Comparison of ENCODE assay signal across 21 mouse cellular contexts in genomic region chr14:122747860-122748842, GRCm38 (mm10).
DNase-seq lines count a peak whose midpoint lies in the region; ATAC-seq and TF ChIP-seq lines count a peak whose summit lies in the region.
"Had no signal": no experiment of that assay in that cellular context is flagged by ENCODE, and none has a peak within 500 bp of the region (broad histone marks: within the 10 kb centered on the region; RNA-seq: fewer than 3 reads in every experiment).

No protein-coding gene starts in this region.

- H3K36me3 ChIP-seq in forebrain, embryonic 13.5 days (ENCODE audit: poor library complexity, severe bottlenecking): no peaks in the 10 kb centered on the region
- no peaks in the 10 kb centered on the region for H3K36me3 ChIP-seq in forebrain, embryonic 10.5 days (replicated peaks)
- peaks cover 0 to 4% of the 10 kb centered on the region in 2 experiments for H3K36me3 ChIP-seq in CH12.LX (replicated peaks in 1 of 2; ENCODE audit: control insufficient read depth in 1 of 2, insufficient read depth in 1 of 2, low read length in 1 of 2)
- H3K36me3 ChIP-seq: embryonic facial prominence, embryonic 15.5 days; liver, embryonic 12.5 days; midbrain, embryonic 15.5 days had no signal

- no peak overlapping the region for H3K4me3 ChIP-seq in forebrain, embryonic 13.5 days
- H3K4me3 ChIP-seq in forebrain, embryonic 10.5 days: no peak overlapping the region
- H3K4me3 ChIP-seq in CH12.LX (replicated peaks in 1 of 3; ENCODE audit: low read depth in 2 of 3, low read length in 2 of 3, poor library complexity in 1 of 3): no peak overlapping the region
- H3K4me3 ChIP-seq: embryonic facial prominence, embryonic 15.5 days; heart, embryonic 13.5 days; left cerebral cortex, adult 2 months; liver, embryonic 12.5 days; midbrain, embryonic 15.5 days had no signal

- no peak for TF ChIP-seq CTCF in CH12.LX (conservative IDR thresholded peaks at IDR 0.05 in 1 of 2, IDR thresholded peaks at IDR 0.05 in 1 of 2; ENCODE audit: low read depth in 2 of 2, low read length in 2 of 2)

- H3K9ac ChIP-seq in forebrain, embryonic 13.5 days: no peak overlapping the region
- H3K9ac ChIP-seq in CH12.LX (ENCODE audit: insufficient read depth, low read depth): no peak overlapping the region
- H3K9ac ChIP-seq: embryonic facial prominence, embryonic 15.5 days; heart, embryonic 13.5 days; liver, embryonic 12.5 days; midbrain, embryonic 15.5 days had no signal

- no peaks in the 10 kb centered on the region; the same call in 1 of the 2 replicates for H3K9me3 ChIP-seq in forebrain, embryonic 13.5 days (replicated peaks)
- no peaks in the 10 kb centered on the region for H3K9me3 ChIP-seq in forebrain, embryonic 10.5 days
- H3K9me3 ChIP-seq in CH12.LX (replicated peaks; ENCODE audit: low read length): no peaks in the 10 kb centered on the region
- H3K9me3 ChIP-seq: embryonic facial prominence, embryonic 15.5 days; heart, embryonic 13.5 days; liver, embryonic 12.5 days; midbrain, embryonic 15.5 days had no signal

- DNase-seq in forebrain, embryonic 10.5 days (ENCODE audit: extremely low spot score, low spot score): no peak
- DNase-seq in 416B (ENCODE audit: low read depth) (peak; percentile 8), CH12.LX (ENCODE audit: extremely low read depth) (peak; percentile 44)
- DNase-seq in induced T-regulatory cell, adult 2 months (ENCODE audit: low read depth): peak; percentile 3
- no peak for DNase-seq in testis, postnatal 10 days (ENCODE audit: low spot score)
- DNase-seq: adrenal gland, postnatal 25 days; heart, postnatal 4 days; kidney, adult 18-20 months; kidney, postnatal 10 days; right cerebral cortex, adult 18-20 months; thymus, adult 2 months had no signal

- TF ChIP-seq EP300 in CH12.LX (IDR thresholded peaks at IDR 0.05; ENCODE audit: low read length): peak; percentile 70

- in situ Hi-C loops in CH12.LX (cut with MboI; ENCODE audit: low pct_ligation_motif_present, low pct_unique_long_range_greater_than_20kb, low sequenced_read_pairs): no loop called here

- no peak for TF ChIP-seq POLR2A in CH12.LX (IDR thresholded peaks at IDR 0.05; ENCODE audit: low read depth, low read length)

- H3K4me1 ChIP-seq in forebrain, embryonic 13.5 days: no peaks in the 10 kb centered on the region
- no peaks in the 10 kb centered on the region; the same call in 1 of the 2 replicates for H3K4me1 ChIP-seq in forebrain, embryonic 10.5 days
- peaks cover 5 to 15% of the 10 kb centered on the region in 2 experiments; a peak in 3 of 4 replicates for H3K4me1 ChIP-seq in CH12.LX (ENCODE audit: control insufficient read depth in 1 of 2, insufficient read depth in 2 of 2)
- H3K4me1 ChIP-seq: embryonic facial prominence, embryonic 15.5 days; heart, embryonic 13.5 days; liver, embryonic 12.5 days; midbrain, embryonic 15.5 days had no signal

- 54% methylated on average over 3 of the region's 3 CpGs for WGBS in forebrain, embryonic 13.5 days
- 72% methylated on average over 3 of the region's 3 CpGs for WGBS in forebrain, embryonic 10.5 days

- H3K4me2 ChIP-seq in forebrain, embryonic 13.5 days: no peak overlapping the region
- peak overlapping the region; percentile 21; the same call in 1 of the 2 replicates for H3K4me2 ChIP-seq in CH12.LX (ENCODE audit: insufficient read depth, low read depth, poor library complexity, severe bottlenecking)
- H3K4me2 ChIP-seq: embryonic facial prominence, embryonic 15.5 days; heart, embryonic 13.5 days; liver, embryonic 12.5 days; midbrain, embryonic 15.5 days had no signal

- H3K27me3 ChIP-seq in forebrain, embryonic 13.5 days: no peaks in the 10 kb centered on the region
- no peaks in the 10 kb centered on the region for H3K27me3 ChIP-seq in forebrain, embryonic 10.5 days (ENCODE audit: poor library complexity, severe bottlenecking)
- H3K27me3 ChIP-seq in CH12.LX (replicated peaks): no peaks in the 10 kb centered on the region
- H3K27me3 ChIP-seq: embryonic facial prominence, embryonic 15.5 days; heart, embryonic 13.5 days; liver, embryonic 12.5 days; midbrain, embryonic 15.5 days had no signal

- H3K27ac ChIP-seq in forebrain, embryonic 13.5 days: no peak overlapping the region
- H3K27ac ChIP-seq in forebrain, embryonic 10.5 days: no peak overlapping the region
- H3K27ac ChIP-seq in CH12.LX (ENCODE audit: insufficient read depth, low read depth): no peak overlapping the region
- H3K27ac ChIP-seq: embryonic facial prominence, embryonic 15.5 days; heart, embryonic 13.5 days; hindbrain, postnatal 0 days; left cerebral cortex, adult 2 months; liver, embryonic 12.5 days; midbrain, embryonic 15.5 days had no signal

- H3K79me2 ChIP-seq in CH12.LX (replicated peaks; ENCODE audit: control insufficient read depth, extremely low read depth, insufficient read depth, poor library complexity, severe bottlenecking): no peaks in the 10 kb centered on the region

- peak; percentile 45; the same call in 1 of the 2 replicates for ATAC-seq in forebrain, embryonic 13.5 days
- ATAC-seq in frontal cortex, adult (ENCODE audit: low TSS enrichment): no peak
- ATAC-seq: CD4-positive, CD25-positive, alpha-beta regulatory T cell, adult 4 months; forebrain, embryonic 16.5 days; hindbrain, postnatal 0 days; liver, embryonic 12.5 days; midbrain, embryonic 15.5 days had no signal

- dilution Hi-C loops in CH12.LX (cut with MboI; ENCODE audit: extremely low pct_ligation_motif_present, extremely low pct_unique_long_range_greater_than_20kb, low sequenced_read_pairs): no loop called here

- no peak for TF ChIP-seq RAD21 in CH12.LX (IDR thresholded peaks at IDR 0.05; ENCODE audit: low read depth, low read length)

TF ChIP-seq in CH12.LX, 34 proteins besides CTCF, POLR2A, EP300 and RAD21:
- TF ChIP-seq MAFK (IDR thresholded peaks at IDR 0.05; ENCODE audit: insufficient replicate concordance, low read length) (peak; percentile 86), TCF12 (IDR thresholded peaks at IDR 0.05; ENCODE audit: low read depth, low read length) (no peak), PAX5 (IDR thresholded peaks at IDR 0.05; ENCODE audit: low read length) (no peak), NELFE (IDR thresholded peaks at IDR 0.05; ENCODE audit: low read depth, low read length) (no peak), IRF4 (IDR thresholded peaks at IDR 0.05; ENCODE audit: low read depth, low read length) (peak; percentile 82), UBTF (IDR thresholded peaks at IDR 0.05; ENCODE audit: low read depth, low read length) (no peak), HCFC1 (IDR thresholded peaks at IDR 0.05; ENCODE audit: low read depth, low read length) (no peak), SIN3A (IDR thresholded peaks at IDR 0.05; ENCODE audit: low read length) (0 out of 2 replicates have a peak, but pooled peaks have one; percentile 42), BHLHE40 (IDR thresholded peaks at IDR 0.05; ENCODE audit: low read depth, low read length) (peak; percentile 75), CHD1 (IDR thresholded peaks at IDR 0.05; ENCODE audit: low read depth, low read length) (no peak), USF2 (conservative IDR thresholded peaks at IDR 0.05; ENCODE audit: low read depth, low read length) (no peak), MEF2A (IDR thresholded peaks at IDR 0.05; ENCODE audit: borderline replicate concordance, low read depth, low read length) (0 out of 2 replicates have a peak, but pooled peaks have one; percentile 23), JUN (IDR thresholded peaks at IDR 0.05; ENCODE audit: insufficient read depth, low read depth, low read length) (0 out of 2 replicates have a peak, but pooled peaks have one; percentile 7), ETS1 (conservative IDR thresholded peaks at IDR 0.05; ENCODE audit: low read depth, low read length) (peak; percentile 57), RCOR1 (conservative IDR thresholded peaks at IDR 0.05; ENCODE audit: low read depth, low read length) (peak; percentile 69; the same call in 1 of the 2 replicates)

Comparison
In these comparisons a context has a peak if more than half of its experiments do, and no peak if none do; other contexts are left out.
1. DNase-seq: peak in 416B (single experiment), CH12.LX (single experiment) and induced T-regulatory cell, adult 2 months (single experiment); none in forebrain, embryonic 10.5 days (single experiment) and testis, postnatal 10 days (single experiment).